Mouse (Mus musculus) layer of hippocampus, adult 18-20 months (tissue): ENCODE data around the gene Gtf2h5. TPM values are rescaled to one million over a fixed set of nuclear protein-coding genes. Genes with fewer than 3 reads are reported as not detected.

Experiments used
- DNase-seq, 2 experiments: peaks; one replicate each; pipeline ENCODE4 v3.0.0; 2022; ENCODE audit warnings: low spot score in 2 of 2
- long read RNA-seq: library from polyadenylated mRNA; stranded (forward); transcript quantifications from one replicate; pipeline ENCODE4 v2.0.0, GENCODE M21; 2021
- total RNA-seq, 2 experiments: library from RNA; stranded (reverse); gene quantifications; 2 replicates each; pipeline ENCODE4 v1.2.3; 2021

The Gtf2h5 gene
- total RNA-seq: 100 to 1,000 TPM; 131 to 132 TPM
- long read RNA-seq, transcript Gtf2h5-201 (3 exons, 2,245 nt): major isoform, 110 of 122 reads
- long read RNA-seq, partial matches to known transcripts: 10 of 122 reads
- long read RNA-seq, other reads (novel, unspliced or antisense): 0 of 122 reads

- peak; percentile 98 to 99 for DNase-seq
Observed at GRCm38 (mm10) chr17:6079287-6080122, at the start of gene Gtf2h5, which contains the start of gene Serac1. Gene Gtf2h5 (plus strand): TSS chr17:6079786. Gene Serac1 (minus strand): TSS chr17:6079741.

- no peak for DNase-seq
Observed at GRCm38 (mm10) chr17:6035661-6036060, 43.9 kb upstream of the Gtf2h5 start.

- DNase-seq: no peak
Observed at GRCm38 (mm10) chr17:6036458-6036857, 43.1 kb upstream of the Gtf2h5 start.

GRCm38 (mm10) chr17:6036872-6037271, 42.7 kb upstream of the Gtf2h5 start:
- DNase-seq: no peak

- DNase-seq: no peak
Observed at GRCm38 (mm10) chr17:6037507-6037906, 42.1 kb upstream of the Gtf2h5 start.

- DNase-seq: no peak
Observed at GRCm38 (mm10) chr17:6052801-6053200, 26.8 kb upstream of the Gtf2h5 start.

- DNase-seq: peak in 1 of 2 experiments; percentile 70
Observed at GRCm38 (mm10) chr17:6054934-6055355, 24.6 kb upstream of the Gtf2h5 start.

GRCm38 (mm10) chr17:6062793-6063192, 16.8 kb upstream of the Gtf2h5 start:
- DNase-seq: no peak

GRCm38 (mm10) chr17:6063532-6063931, 16.1 kb upstream of the Gtf2h5 start:
- DNase-seq: no peak

GRCm38 (mm10) chr17:6066021-6066420, 13.6 kb upstream of the Gtf2h5 start:
- no peak for DNase-seq

- DNase-seq: no peak
Observed at GRCm38 (mm10) chr17:6067613-6068012, 12.0 kb upstream of the Gtf2h5 start.

- no peak for DNase-seq
Observed at GRCm38 (mm10) chr17:6069866-6070265, 9.7 kb upstream of the Gtf2h5 start.

- no peak for DNase-seq
Observed at GRCm38 (mm10) chr17:6073405-6073804, 6.2 kb upstream of the Gtf2h5 start.

- peak; percentile 48 to 81 for DNase-seq
Observed at GRCm38 (mm10) chr17:6083323-6083890, 3.8 kb downstream of the Gtf2h5 start.

GRCm38 (mm10) chr17:6091604-6092003, 12.0 kb downstream of the Gtf2h5 start:
- DNase-seq: no peak

GRCm38 (mm10) chr17:6095579-6095978, 16.0 kb downstream of the Gtf2h5 start:
- no peak for DNase-seq

GRCm38 (mm10) chr17:6097884-6098283, 18.3 kb downstream of the Gtf2h5 start:
- peak in 1 of 2 experiments; percentile 73 for DNase-seq

- no peak for DNase-seq
Observed at GRCm38 (mm10) chr17:6102287-6102686, 22.7 kb downstream of the Gtf2h5 start.

- DNase-seq: no peak
Observed at GRCm38 (mm10) chr17:6103566-6103965, 24.0 kb downstream of the Gtf2h5 start.

GRCm38 (mm10) chr17:6106361-6107014, 26.9 kb downstream of the Gtf2h5 start, which contains the start of gene Tulp4:
Gene Tulp4 (plus strand): TSS chr17:6106437.
- DNase-seq: peak; percentile 78 to 88

GRCm38 (mm10) chr17:6107015-6107601, 27.5 kb downstream of the Gtf2h5 start:
- DNase-seq: peak; percentile 32 to 59
